27 mouse cellular contexts compared by ENCODE assay signal in the genomic region with DNA sequence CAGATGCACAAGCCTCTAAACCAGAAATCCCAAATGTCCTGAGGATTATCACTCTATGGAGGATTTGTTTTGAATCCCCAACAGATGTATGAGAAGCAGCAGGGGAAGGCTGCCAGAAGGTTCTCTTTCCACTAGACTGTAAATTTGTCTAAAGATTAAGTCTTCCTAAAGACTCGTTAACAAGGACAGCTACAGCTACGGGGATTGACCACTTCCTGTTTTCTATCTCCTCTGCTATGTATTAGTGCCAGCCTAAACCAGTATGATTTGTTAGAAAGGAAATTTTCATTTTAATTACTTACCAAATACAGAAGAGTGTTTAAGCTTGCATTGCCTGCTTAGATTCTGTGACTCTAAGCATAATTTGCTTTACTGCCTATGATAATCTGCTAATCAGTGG. TPM values are rescaled to one million over a fixed set of nuclear protein-coding genes. Genes with fewer than 3 reads are reported as not detected.
A peak's percentile ranks its signal among the peaks of the same experiment; 100 is the strongest.
DNase-seq lines count a peak whose midpoint lies in the region; ATAC-seq and TF ChIP-seq lines count a peak whose summit lies in the region.
"Had no signal": no experiment of that assay in that cellular context is flagged by ENCODE, and none has a peak within 500 bp of the region (broad histone marks: within the 10 kb centered on the region; RNA-seq: fewer than 3 reads in every experiment).

No protein-coding gene starts in this region.

- H3K9ac ChIP-seq in embryonic facial prominence, embryonic 14.5 days (ENCODE audit: low read depth, low read length), result no peak overlapping the region
- H3K9ac ChIP-seq: embryonic facial prominence, embryonic 13.5 days; hindbrain, embryonic 12.5 days; midbrain, embryonic 13.5 days; neural tube, embryonic 13.5 days had no signal

- H3K4me1 ChIP-seq in embryonic facial prominence, embryonic 14.5 days (ENCODE audit: control insufficient read depth, insufficient read depth, low read length), result no peaks in the 10 kb centered on the region
- no peaks in the 10 kb centered on the region for H3K4me1 ChIP-seq in embryonic facial prominence, embryonic 10.5 days
- H3K4me1 ChIP-seq: embryonic facial prominence, embryonic 13.5 days; hindbrain, embryonic 12.5 days; midbrain, embryonic 13.5 days; neural tube, embryonic 13.5 days had no signal

- DNase-seq in embryonic facial prominence, embryonic 14.5 days (ENCODE audit: low spot score), result peak; percentile 13
- DNase-seq in embryonic facial prominence, embryonic 10.5 days (ENCODE audit: low spot score), result no peak
- peak; percentile 8 for DNase-seq in 3T3-L1 (ENCODE audit: low read depth, low spot score)
- no peak for DNase-seq in heart, postnatal 10 days
- DNase-seq: cerebellum, adult 18-20 months; cerebellum, postnatal 14 days; gastrocnemius, postnatal 10 days; kidney, adult 11 months; left cerebral cortex, postnatal 4 days; lung, adult 18-20 months; lung, postnatal 10 days had no signal

- no peak for TF ChIP-seq POLR2A in myocyte (IDR thresholded peaks at IDR 0.05; ENCODE audit: insufficient read length, low read depth)

- H3K79me2 ChIP-seq in myocyte (ENCODE audit: control insufficient read depth, insufficient read depth), result no peaks in the 10 kb centered on the region

- no peak for ATAC-seq in embryonic facial prominence, embryonic 14.5 days (ENCODE audit: low read depth)
- ATAC-seq in granulocyte monocyte progenitor cell, adult 5-6 weeks (replicated peaks; ENCODE audit: poor library complexity, severe bottlenecking), result peak; percentile 62
- ATAC-seq in erythroid progenitor cell, adult 5-6 weeks (replicated peaks; ENCODE audit: low FRiP score, poor library complexity, severe bottlenecking), result no peak
- ATAC-seq: forebrain, embryonic 16.5 days; midbrain, embryonic 13.5 days; Patski had no signal

- H3ac ChIP-seq in myocyte (ENCODE audit: control insufficient read depth, insufficient read length), result no peak overlapping the region

- no peaks in the 10 kb centered on the region for H3K36me3 ChIP-seq in embryonic facial prominence, embryonic 14.5 days (ENCODE audit: control insufficient read depth, insufficient read depth, low read length)
- H3K36me3 ChIP-seq in embryonic facial prominence, embryonic 10.5 days (replicated peaks), result no peaks in the 10 kb centered on the region
- no peaks in the 10 kb centered on the region for H3K36me3 ChIP-seq in myocyte (ENCODE audit: control insufficient read depth, insufficient read depth)
- H3K36me3 ChIP-seq: embryonic facial prominence, embryonic 13.5 days; hindbrain, embryonic 12.5 days; midbrain, embryonic 13.5 days; neural tube, embryonic 13.5 days had no signal

- 57% methylated on average over 2 of the region's 2 CpGs for WGBS in embryonic facial prominence, embryonic 14.5 days
- WGBS in embryonic facial prominence, embryonic 10.5 days, result 76% methylated on average over 2 of the region's 2 CpGs

- H3K27me3 ChIP-seq in embryonic facial prominence, embryonic 14.5 days (replicated peaks; ENCODE audit: control insufficient read depth, insufficient read depth, low read length), result no peaks in the 10 kb centered on the region
- H3K27me3 ChIP-seq in embryonic facial prominence, embryonic 10.5 days (replicated peaks; ENCODE audit: low read depth, poor library complexity, severe bottlenecking), result no peaks in the 10 kb centered on the region
- H3K27me3 ChIP-seq in myocyte (ENCODE audit: control insufficient read depth, insufficient read depth, insufficient read length), result no peaks in the 10 kb centered on the region
- H3K27me3 ChIP-seq: embryonic facial prominence, embryonic 13.5 days; megakaryocyte, embryonic 14.5 days; Patski had no signal

- intact Hi-C loops in heart, postnatal 10 days (cut with DNase I), result no loop called here

- no peak overlapping the region for H3K4me2 ChIP-seq in embryonic facial prominence, embryonic 14.5 days (ENCODE audit: low read depth, low read length)
- peak overlapping the region; percentile 58 for H3K4me2 ChIP-seq in myocyte (ENCODE audit: low read depth)
- H3K4me2 ChIP-seq: embryonic facial prominence, embryonic 13.5 days; heart, embryonic 11.5 days; hindbrain, embryonic 12.5 days; liver, embryonic 11.5 days; midbrain, embryonic 13.5 days; neural tube, embryonic 13.5 days had no signal

- H3K9me3 ChIP-seq in embryonic facial prominence, embryonic 14.5 days (ENCODE audit: control insufficient read depth, low read length), result no peaks in the 10 kb centered on the region
- H3K9me3 ChIP-seq in embryonic facial prominence, embryonic 10.5 days, result no peaks in the 10 kb centered on the region
- H3K9me3 ChIP-seq: embryonic facial prominence, embryonic 13.5 days; hindbrain, embryonic 12.5 days; megakaryocyte, embryonic 14.5 days; midbrain, embryonic 13.5 days had no signal

- no peak overlapping the region for H3K27ac ChIP-seq in embryonic facial prominence, embryonic 14.5 days (replicated peaks; ENCODE audit: low read depth, low read length)
- H3K27ac ChIP-seq in embryonic facial prominence, embryonic 10.5 days (replicated peaks), result no peak overlapping the region
- H3K27ac ChIP-seq: embryonic facial prominence, embryonic 13.5 days; hindbrain, embryonic 12.5 days; midbrain, embryonic 13.5 days; neural tube, embryonic 13.5 days; stomach, postnatal 0 days had no signal

- H3K4me3 ChIP-seq in embryonic facial prominence, embryonic 14.5 days (ENCODE audit: low read depth, low read length), result no peak overlapping the region
- H3K4me3 ChIP-seq in embryonic facial prominence, embryonic 10.5 days, result no peak overlapping the region
- H3K4me3 ChIP-seq in myocyte, result no peak overlapping the region
- H3K4me3 ChIP-seq: embryonic facial prominence, embryonic 13.5 days; hindbrain, embryonic 12.5 days; midbrain, embryonic 13.5 days; neural tube, embryonic 13.5 days had no signal

TF ChIP-seq in myocyte, 11 proteins besides CTCF, POLR2A, EP300 and RAD21:
- TF ChIP-seq CEBPB (IDR thresholded peaks at IDR 0.05; ENCODE audit: insufficient read depth, poor library complexity, severe bottlenecking), result no peak
- no peak for TF ChIP-seq REST (IDR thresholded peaks at IDR 0.05; ENCODE audit: insufficient read depth, insufficient read length)
- TF ChIP-seq POLR2AphosphoS2 (IDR thresholded peaks at IDR 0.05; ENCODE audit: insufficient read length, low read depth), result no peak
- no peak for TF ChIP-seq TCF12 (IDR thresholded peaks at IDR 0.05; ENCODE audit: insufficient read depth, poor library complexity, severe bottlenecking)
- TF ChIP-seq MAX (IDR thresholded peaks at IDR 0.05; ENCODE audit: low read depth), result no peak
- no peak for TF ChIP-seq SRF (IDR thresholded peaks at IDR 0.05; ENCODE audit: control insufficient read depth, insufficient read length, low read depth)
- TF ChIP-seq MYOG (IDR thresholded peaks at IDR 0.05; ENCODE audit: control insufficient read depth in 1 of 3, insufficient read depth in 1 of 3, insufficient read length in 2 of 3, low read depth in 2 of 3), result no peak
- TF ChIP-seq MYOD1 (IDR thresholded peaks at IDR 0.05; ENCODE audit: control insufficient read depth in 1 of 3, insufficient read length in 2 of 3, low read depth in 2 of 3), result no peak
- TF ChIP-seq E2F4 (IDR thresholded peaks at IDR 0.05; ENCODE audit: insufficient read depth), result no peak
- TF ChIP-seq TCF3 (IDR thresholded peaks at IDR 0.05; ENCODE audit: insufficient read length, low read depth), result no peak

RNA-seq across cellular contexts. Expression of a gene that starts 30.0 kb away (rescaled TPM):
- polyA plus RNA-seq in embryonic facial prominence, embryonic 14.5 days (2014; fragmentation: Nextera tagmentation; extraction: Ambion mirVana), result 0.35 and 0.47 TPM in 2 replicates
- 0.09 and 0.19 TPM in 2 replicates for polyA plus RNA-seq in embryonic facial prominence, embryonic 10.5 days (2016; fragmentation: Nextera tagmentation; extraction: Ambion mirVana)
- total RNA-seq in granulocyte monocyte progenitor cell, adult 5-6 weeks (2014; fragmentation: Nextera tagmentation), result 18.1 and 23.9 TPM in 2 replicates
- 32.4 and 37.0 TPM in 2 replicates for total RNA-seq in granulocyte monocyte progenitor cell, adult 5-6 weeks (2017)
- polyA plus RNA-seq in myocyte (2012; fragmentation: generic; extraction: Trizol), result 5.8 TPM
- under 1 TPM; 0.32 to 0.34 TPM for total RNA-seq in heart, postnatal 10 days (2021)
- 11.2 and 12.2 TPM in 2 replicates for total RNA-seq in erythroid progenitor cell, adult 5-6 weeks (2015; ENCODE audit: low replicate concordance)
- 5.4 and 13.9 TPM in 2 replicates for total RNA-seq in erythroid progenitor cell, adult 5-6 weeks (2017; ENCODE audit: low replicate concordance)
- total RNA-seq: ES-E14; layer of hippocampus, postnatal 10 days; left cerebral cortex, adult 8-10 months had no signal
- polyA plus RNA-seq: forebrain, embryonic 16.5 days; hindbrain, embryonic 12.5 days; midbrain, embryonic 13.5 days; Patski had no signal

Comparison
In these comparisons a context has a peak if more than half of its experiments do, and no peak if none do; other contexts are left out.
1. DNase-seq: peak in embryonic facial prominence, embryonic 14.5 days (single experiment) and 3T3-L1 (single experiment); none in embryonic facial prominence, embryonic 10.5 days (single experiment) and heart, postnatal 10 days (0 of 2).
2. RNA of a gene that starts 30.0 kb away (total RNA-seq): 18.1 to 37.0 TPM in granulocyte monocyte progenitor cell, adult 5-6 weeks and 5.4 to 13.9 TPM in erythroid progenitor cell, adult 5-6 weeks; 0.32 to 0.34 TPM in heart, postnatal 10 days; every median in the first group is over 4 times any median in the second.